Mouse (Mus musculus): ENCODE results near the gene Gm6460. TPM values are rescaled to one million over a fixed set of nuclear protein-coding genes. Genes with fewer than 3 reads are reported as not detected.
"Not testable (repeated sequence)": the region's sequence is repeated elsewhere in the genome, so short reads cannot be mapped to it uniquely, and the experiment has no call there.

The Gm6460 gene
- total RNA-seq (2021), result not detected

DNA sequence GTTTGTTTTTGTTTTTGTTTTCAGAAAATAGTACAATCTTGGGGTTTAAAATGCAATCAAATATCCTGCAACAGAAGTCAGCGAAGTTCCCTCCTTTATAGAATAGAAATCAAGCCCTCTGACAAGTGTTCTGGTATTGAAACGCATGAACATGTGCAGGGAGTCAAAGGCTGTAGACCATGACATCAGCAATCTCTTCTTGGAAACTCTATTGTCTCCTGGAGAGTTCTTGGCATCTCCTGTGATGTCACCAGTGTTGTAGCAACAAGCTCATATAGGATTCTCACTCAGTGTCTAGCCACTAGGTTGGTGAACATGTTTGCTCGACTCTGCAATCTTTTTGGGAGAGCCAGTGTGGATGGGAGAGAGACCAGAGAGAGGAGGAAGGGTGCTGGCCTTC, at the start of gene Gm6460:
Gene Gm6460 (plus strand): TSS at position 301 of the 400 bp plus-strand sequence.
- DNase-seq; intact Hi-C loops (cut with DNase I): not testable (repeated sequence)

Other genes starting within 250 kb of the Gm6460 start
- gene Gm8897, start 178.5 kb upstream of the Gm6460 start, total RNA-seq (2021), result not detected
- not detected for gene Gm8906, start 92.2 kb upstream of the Gm6460 start, total RNA-seq (2021)
- not detected for gene Gm8922, start 87.0 kb downstream of the Gm6460 start, total RNA-seq (2021)
- not detected for gene Gm8926, start 175.6 kb downstream of the Gm6460 start, total RNA-seq (2021)

Measured in heart, postnatal 36 days (tissue).